ENCODE assay signal across 28 mouse cellular contexts in genomic region chr10:15586081-15586480, GRCm38 (mm10).
A peak's percentile ranks its signal among the peaks of the same experiment; 100 is the strongest.
DNase-seq lines count a peak whose midpoint lies in the region; TF ChIP-seq lines count a peak whose summit lies in the region.
"Had no signal": no experiment of that assay in that cellular context is flagged by ENCODE, and none has a peak within 500 bp of the region (broad histone marks: within the 10 kb centered on the region; RNA-seq: fewer than 3 reads in every experiment).

No protein-coding gene starts in this region.

- intact Hi-C loops in gastrocnemius, adult 2 months (cut with DNase I), result no loop called here
- intact Hi-C loops in heart, postnatal 10 days (cut with DNase I), result no loop called here

- TF ChIP-seq CTCF in gastrocnemius, adult 2 months (IDR thresholded peaks at IDR 0.05), result no peak

- H3K4me3 ChIP-seq in gastrocnemius, adult 2 months, result no peak overlapping the region
- H3K4me3 ChIP-seq: forebrain, embryonic 13.5 days; hindbrain, embryonic 10.5 days; hindbrain, embryonic 15.5 days; liver, embryonic 15.5 days; midbrain, embryonic 10.5 days; midbrain, embryonic 15.5 days; neural tube, embryonic 15.5 days had no signal

- DNase-seq in gastrocnemius, adult 2 months, result peak; percentile 14
- DNase-seq in gastrocnemius, adult 8-10 months (ENCODE audit: low spot score in 2 of 2), result no peak
- peak; percentile 5 for DNase-seq in kidney, postnatal 14 days
- no peak for DNase-seq in kidney, adult 9 months
- peak; percentile 12 to 25 for DNase-seq in heart, postnatal 10 days
- no peak for DNase-seq in right cerebral cortex, adult 18-20 months
- DNase-seq in urinary bladder, postnatal 4 days (ENCODE audit: low spot score in 2 of 2), result no peak
- DNase-seq in urinary bladder, adult 2 months (ENCODE audit: low spot score), result no peak
- DNase-seq: adrenal gland, adult 8-10 months; cerebellum, adult 2 months; cerebellum, postnatal 36 days; gastrocnemius, postnatal 36 days; kidney, adult 18-20 months; liver; lung, embryonic 14.5 days; lung, postnatal 14 days; spleen, adult 18-20 months; thymus, adult 18-20 months; thymus, postnatal 25 days had no signal

- no peak overlapping the region for H3K27ac ChIP-seq in gastrocnemius, adult 2 months
- H3K27ac ChIP-seq: forebrain, embryonic 13.5 days; hindbrain, embryonic 10.5 days; hindbrain, embryonic 15.5 days; kidney, postnatal 0 days; liver, embryonic 15.5 days; midbrain, embryonic 10.5 days; midbrain, embryonic 15.5 days; neural tube, embryonic 15.5 days; stomach, postnatal 0 days had no signal

Comparison
In these comparisons a context has a peak if more than half of its experiments do, and no peak if none do; other contexts are left out.
1. DNase-seq: peak in gastrocnemius, adult 2 months (single experiment), kidney, postnatal 14 days (single experiment) and heart, postnatal 10 days (2 of 2); none in gastrocnemius, adult 8-10 months (0 of 2), kidney, adult 9 months (single experiment), right cerebral cortex, adult 18-20 months (single experiment), urinary bladder, postnatal 4 days (0 of 2) and urinary bladder, adult 2 months (single experiment).